Mouse (Mus musculus) forebrain, postnatal 0 days (tissue): ENCODE measurements around the gene Dock7. TPM values are rescaled to one million over a fixed set of nuclear protein-coding genes. Genes with fewer than 3 reads are reported as not detected.

ENCODE experiments used
- ATAC-seq: fragments of 200-750 bp; cut with Nextera tagmentation; 2 replicates; pipeline ENCODE4 v1.8.0; 2017; ENCODE audit warnings: mild to moderate bottlenecking, moderate library complexity
- DNase-seq: peaks from one replicate; pipeline ENCODE4 v3.0.0-alpha.2; 2015
- H3K27ac ChIP-seq: fragments of 300-500 bp; sonication (generic); 2 replicates; pipeline ENCODE4 v1.5.1; 2014; ENCODE audit warnings: low read depth, mild to moderate bottlenecking, antibody characterized with exemption, low read length, moderate library complexity, mixed read lengths
- H3K27me3 ChIP-seq: fragments of 300-500 bp; sonication (generic); 2 replicates; pipeline ENCODE4 v1.6.1; 2014; ENCODE audit warnings: mild to moderate bottlenecking, low read length, mixed read lengths; ENCODE audit not compliant: insufficient read depth
- H3K36me3 ChIP-seq: fragments of 300-500 bp; sonication (generic); 2 replicates; pipeline ENCODE4 v1.6.1; 2014; ENCODE audit warnings: mild to moderate bottlenecking, moderate library complexity; ENCODE audit not compliant: insufficient read depth
- H3K4me1 ChIP-seq: fragments of 300-500 bp; sonication (generic); 2 replicates; pipeline ENCODE4 v1.6.1; 2014; ENCODE audit warnings: antibody characterized with exemption; ENCODE audit not compliant: insufficient read depth
- H3K4me2 ChIP-seq: fragments of 300-500 bp; sonication (generic); 2 replicates; pipeline ENCODE4 v1.6.1; 2014; ENCODE audit warnings: low read depth, mild to moderate bottlenecking, moderate library complexity
- H3K4me3 ChIP-seq: fragments of 300-500 bp; sonication (generic); 2 replicates; pipeline ENCODE4 v1.5.1; 2014; ENCODE audit warnings: low read depth, low read length, mixed read lengths
- H3K9ac ChIP-seq: fragments of 300-500 bp; sonication (generic); 2 replicates; pipeline ENCODE4 v1.6.1; 2014; ENCODE audit warnings: mild to moderate bottlenecking
- H3K9me3 ChIP-seq: fragments of 300-500 bp; sonication (generic); 2 replicates; pipeline ENCODE4 v1.6.1; 2016; ENCODE audit warnings: low read length
- CTCF ChIP-seq: sonication (generic); IDR thresholded peaks from 2 replicates; pipeline ENCODE4 v1.5.1; 2016; ENCODE audit warnings: antibody characterized with exemption, control low read depth, low read depth
- WGBS: fragments of 180-500 bp; shearing (Covaris S2); extraction: QIAGEN DNeasy Blood & Tissue Kit; methylation state at CpG from one replicate; pipeline ENCODE4 v1.1.7; 2014; 5-methylcytosine and 5-hydroxymethylcytosine counted together
- polyA plus RNA-seq: library from polyadenylated mRNA; unstranded; fragments of >200 nt; fragmentation: Nextera tagmentation; extraction: Ambion mirVana; gene quantifications from 2 replicates; pipeline ENCODE4 v1.2.1, GENCODE M21; 2015
- total RNA-seq: library from RNA; depleted of rRNA; stranded (reverse); fragments of >200 nt; gene quantifications from 2 replicates; pipeline ENCODE4 v1.2.3, GENCODE M21; 2014

Dock7 gene
- total and polyA plus RNA-seq, 2 experiments from 2014 or later, result 34.1 to 108 TPM

GRCm38 (mm10) chr4:99122047-99122446 lies 1.3 kb upstream of the Dock7 start:
- ATAC-seq (no peak), DNase-seq (peak; percentile 20)
- Histone ChIP-seq H3K4me2 (peak overlapping the region; percentile 63), H3K4me3 (no peak overlapping the region; the same call in 1 of the 2 replicates), H3K9ac (no peak overlapping the region), H3K27ac (peak overlapping the region; percentile 92), H3K4me1 (peaks cover 26% of the 10 kb centered on the region), H3K27me3 (no peaks in the 10 kb centered on the region), H3K36me3 (no peaks in the 10 kb centered on the region), H3K9me3 (no peaks in the 10 kb centered on the region)
- no peak for TF ChIP-seq CTCF
- WGBS, result 67% methylated on average over 3 of the region's 3 CpGs

- H3K9ac ChIP-seq, result peak overlapping the region; percentile 98
- WGBS, result 1% methylated on average over 17 of the region's 17 CpGs
- peaks cover 26% of the 10 kb centered on the region for H3K4me1 ChIP-seq
- H3K4me3 ChIP-seq, result peak overlapping the region; percentile 89
- H3K36me3 ChIP-seq, result no peaks in the 10 kb centered on the region
- no peaks in the 10 kb centered on the region for H3K27me3 ChIP-seq
- no peaks in the 10 kb centered on the region for H3K9me3 ChIP-seq
- DNase-seq, result no peak
- peak overlapping the region; percentile 63 for H3K4me2 ChIP-seq
- TF ChIP-seq CTCF, result no peak
- ATAC-seq, result peak; percentile 62
- H3K27ac ChIP-seq, result peak overlapping the region; percentile 92
Observed at GRCm38 (mm10) chr4:99121123-99121755, 524 bp upstream of the Dock7 start.

GRCm38 (mm10) chr4:99119051-99119450 lies 1.7 kb downstream of the Dock7 start:
- ATAC-seq (no peak), DNase-seq (no peak)
- Histone ChIP-seq H3K27ac (no peak overlapping the region), H3K4me1 (peaks cover 26% of the 10 kb centered on the region), H3K9ac (no peak overlapping the region), H3K27me3 (no peaks in the 10 kb centered on the region), H3K36me3 (no peaks in the 10 kb centered on the region), H3K4me2 (peak overlapping the region; percentile 63), H3K9me3 (no peaks in the 10 kb centered on the region), H3K4me3 (peak overlapping the region; percentile 89)
- no peak for TF ChIP-seq CTCF
- 49% methylated on average over 5 of the region's 5 CpGs for WGBS

DNA sequence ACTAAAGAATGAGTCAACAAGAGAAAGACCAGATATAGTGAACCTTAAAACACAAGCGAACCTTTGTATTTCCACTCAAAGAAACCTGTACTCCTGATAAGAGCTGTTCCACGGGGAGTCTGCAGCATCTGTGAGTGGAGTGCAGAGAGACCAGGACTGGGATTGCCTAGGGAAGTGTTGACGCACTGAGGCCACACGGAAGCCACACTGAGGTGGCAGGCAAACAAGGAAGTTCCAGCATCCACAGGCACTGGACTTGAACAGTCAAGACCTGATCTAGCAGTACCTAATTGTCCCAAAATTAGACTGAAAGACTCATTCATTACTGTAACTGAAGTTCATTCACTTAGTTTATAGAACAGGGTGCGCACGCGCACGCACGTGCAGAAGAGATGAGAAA lies 4.9 kb downstream of the Dock7 start:
- 65% methylated on average over 9 of the region's 9 CpGs for WGBS
- Histone ChIP-seq H3K4me2 (no peak overlapping the region; the same call in 1 of the 2 replicates), H3K27me3 (no peaks in the 10 kb centered on the region), H3K36me3 (no peaks in the 10 kb centered on the region), H3K4me3 (no peak overlapping the region), H3K4me1 (peaks cover 11% of the 10 kb centered on the region), H3K27ac (no peak overlapping the region), H3K9ac (no peak overlapping the region), H3K9me3 (no peaks in the 10 kb centered on the region)
- DNase-seq, result no peak
- ATAC-seq, result no peak
- no peak for TF ChIP-seq CTCF

DNA sequence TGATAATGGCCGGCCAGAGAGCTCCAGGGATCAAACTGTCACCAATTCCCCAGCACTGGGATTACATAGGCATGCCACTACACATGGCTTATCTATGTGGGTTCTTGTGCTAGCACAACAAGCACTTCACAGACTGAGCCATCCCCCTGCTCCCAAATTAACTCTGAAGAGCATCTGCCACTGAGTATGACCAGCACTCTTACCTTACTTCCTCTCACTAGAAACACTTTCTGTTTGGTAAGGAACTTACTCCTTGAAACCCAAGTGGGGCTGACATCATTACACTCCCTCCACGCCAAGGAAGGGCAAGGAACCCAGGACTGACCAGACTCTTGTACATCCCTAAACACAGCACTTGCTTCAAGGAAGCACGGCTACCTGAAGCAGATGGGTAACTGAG lies 9.0 kb downstream of the Dock7 start:
- WGBS, result 83% methylated on average over 3 of the region's 3 CpGs
- no peaks in the 10 kb centered on the region for H3K27me3 ChIP-seq
- no peak overlapping the region for H3K4me3 ChIP-seq
- H3K9ac ChIP-seq, result no peak overlapping the region
- no peak overlapping the region for H3K4me2 ChIP-seq
- DNase-seq (no peak), ATAC-seq (no peak)
- H3K36me3 ChIP-seq, result no peaks in the 10 kb centered on the region
- no peak for TF ChIP-seq CTCF
- H3K9me3 ChIP-seq, result no peaks in the 10 kb centered on the region
- H3K27ac ChIP-seq, result no peak overlapping the region
- H3K4me1 ChIP-seq, result no peaks in the 10 kb centered on the region

DNA sequence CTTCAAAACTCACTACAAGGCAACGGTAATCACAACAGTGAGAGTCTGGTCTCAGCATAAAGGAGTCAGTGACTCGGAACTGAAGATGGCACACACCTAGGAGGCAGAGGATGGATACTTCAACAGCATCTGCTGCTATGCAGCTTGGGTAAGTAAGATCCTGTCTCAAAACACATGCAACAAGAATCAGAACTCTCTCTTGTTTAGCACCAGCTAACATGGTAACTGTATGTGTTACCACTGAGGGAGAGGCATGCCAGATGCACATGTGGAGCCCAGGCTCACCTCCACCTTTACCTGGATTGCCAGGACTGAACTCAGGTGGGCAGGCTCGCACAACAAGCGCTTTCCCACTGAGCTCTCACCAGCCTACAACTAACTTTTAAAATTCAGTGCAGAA lies 11.9 kb downstream of the Dock7 start:
- ATAC-seq (no peak), DNase-seq (no peak)
- no peak for TF ChIP-seq CTCF
- H3K27ac ChIP-seq, result no peak overlapping the region
- no peak overlapping the region for H3K4me3 ChIP-seq
- no peaks in the 10 kb centered on the region for H3K9me3 ChIP-seq
- H3K27me3 ChIP-seq, result no peaks in the 10 kb centered on the region
- H3K9ac ChIP-seq, result no peak overlapping the region
- H3K36me3 ChIP-seq, result no peaks in the 10 kb centered on the region
- no peaks in the 10 kb centered on the region for H3K4me1 ChIP-seq
- 82% methylated on average over 4 of the region's 4 CpGs for WGBS
- no peak overlapping the region for H3K4me2 ChIP-seq

DNA sequence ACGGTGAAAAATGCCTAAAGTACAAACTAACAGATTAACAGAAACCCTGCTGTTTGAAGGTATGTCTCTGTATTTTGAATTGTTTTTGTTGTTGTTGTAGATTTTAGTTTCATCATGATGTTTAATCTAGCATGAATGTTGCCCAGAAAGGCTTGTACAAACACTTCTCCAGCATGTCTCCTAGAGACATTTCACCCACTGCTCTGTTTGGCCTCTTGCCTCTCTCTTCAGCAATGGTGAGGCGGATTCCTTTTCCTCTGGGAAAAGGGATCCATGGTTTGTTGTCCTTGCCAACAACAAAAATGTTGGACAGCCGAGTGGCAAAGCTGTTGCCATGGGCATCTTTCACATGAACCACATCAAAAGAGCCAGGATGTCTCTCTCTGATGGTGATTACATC lies 17.9 kb downstream of the Dock7 start:
- no peaks in the 10 kb centered on the region for H3K27me3 ChIP-seq
- H3K36me3 ChIP-seq, result no peaks in the 10 kb centered on the region; the same call in 1 of the 2 replicates
- no peaks in the 10 kb centered on the region for H3K4me1 ChIP-seq
- H3K9ac ChIP-seq, result no peak overlapping the region
- no peaks in the 10 kb centered on the region for H3K9me3 ChIP-seq
- WGBS, result 56% methylated on average over 3 of the region's 3 CpGs
- ATAC-seq (no peak), DNase-seq (no peak)
- H3K4me3 ChIP-seq, result no peak overlapping the region
- no peak overlapping the region for H3K27ac ChIP-seq
- no peak overlapping the region for H3K4me2 ChIP-seq
- TF ChIP-seq CTCF, result no peak
